Mouse (Mus musculus) R1 (cell line): ENCODE results near the gene Cep97.
"Not testable (repeated sequence)": the region's sequence is repeated elsewhere in the genome, so short reads cannot be mapped to it uniquely, and the experiment has no call there.

Experiments used
- DNase-seq: peaks from one replicate; pipeline ENCODE4 v3.0.0-alpha.2; 2018; ENCODE audit warnings: low read depth, low spot score

Gene Cep97

DNA sequence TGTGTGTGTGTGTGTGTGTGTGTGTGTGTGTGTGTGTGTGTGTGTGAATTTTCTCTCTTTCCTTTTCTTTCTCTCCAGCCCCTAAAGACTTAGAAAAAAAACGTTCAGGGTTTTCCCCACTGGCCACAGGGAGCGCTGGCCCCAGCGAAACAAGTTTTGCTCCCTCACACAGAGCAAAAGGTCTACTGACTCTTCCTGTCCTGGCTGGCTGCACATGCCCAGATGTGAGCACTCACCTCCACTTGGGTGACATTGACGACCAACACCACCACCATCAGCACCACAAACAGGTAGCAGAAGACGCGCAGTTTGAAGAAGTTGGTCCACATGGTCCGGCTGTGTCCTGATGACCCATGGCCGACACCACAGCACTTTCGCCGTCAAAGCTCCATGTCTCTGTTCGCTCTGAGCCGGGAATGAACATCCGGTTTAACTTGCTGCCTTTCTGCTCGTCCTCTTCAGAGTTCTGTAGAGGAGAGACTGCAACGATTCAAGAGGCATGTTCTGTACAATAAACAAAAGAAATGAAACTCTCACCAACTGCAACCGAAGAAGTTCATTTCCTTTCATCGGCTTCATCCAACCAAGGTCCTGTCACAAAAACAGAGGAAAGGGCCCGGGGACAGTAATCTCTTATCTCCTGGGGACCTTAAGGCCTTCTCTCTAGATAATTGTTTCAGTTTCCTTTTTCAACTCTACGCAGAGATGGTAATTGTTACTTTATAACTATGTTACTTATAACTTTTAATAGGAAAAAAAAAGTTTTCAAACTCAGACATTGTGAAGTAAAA, 44.1 kb downstream of the Cep97 start:
- no peak for DNase-seq

GRCm38 (mm10) chr16:55889451-55889850, 45.2 kb downstream of the Cep97 start:
- peak; percentile 40 for DNase-seq

DNA sequence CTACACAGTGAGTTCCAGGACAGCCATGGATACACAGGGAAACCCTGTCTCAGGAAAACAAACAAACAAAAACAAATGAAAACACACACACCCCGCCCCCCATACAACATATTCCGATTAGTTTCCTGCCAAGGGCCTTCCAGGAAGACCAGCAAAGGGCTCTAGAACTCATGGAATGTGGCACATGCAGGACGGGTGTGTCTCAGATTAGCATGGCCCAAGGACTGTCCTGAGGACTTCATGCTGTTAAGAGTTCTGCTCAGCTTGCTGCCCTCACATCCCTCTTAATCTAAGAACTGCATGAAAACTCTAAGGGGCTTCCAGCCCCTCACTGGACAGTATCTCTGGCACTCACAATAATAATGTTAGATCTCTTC, 46.1 kb downstream of the Cep97 start:
- peak; percentile 95 for DNase-seq

GRCm38 (mm10) chr16:55887814-55888583, 46.7 kb downstream of the Cep97 start:
- DNase-seq: peak; percentile 87

DNA sequence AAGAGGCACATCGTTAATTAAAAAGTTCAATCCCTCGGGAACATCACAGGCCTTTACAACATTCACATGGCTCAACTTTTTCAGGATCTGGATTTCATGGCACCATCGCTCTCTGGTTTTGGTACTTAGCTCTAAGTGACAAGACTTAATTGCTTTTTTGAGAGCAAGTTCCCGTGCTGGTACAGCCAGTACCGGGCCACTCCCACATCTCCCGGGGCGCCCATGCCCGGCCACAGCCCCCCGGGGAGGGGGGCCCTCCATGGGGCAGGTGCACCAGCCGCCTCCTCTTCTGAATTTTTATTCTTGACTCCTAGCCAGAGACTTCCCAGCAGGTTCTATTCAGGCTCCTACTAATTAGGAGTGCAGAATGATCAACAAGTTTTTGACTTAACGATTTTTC, 50.4 kb downstream of the Cep97 start:
- DNase-seq: no peak

- peak; percentile 35 for DNase-seq
Observed at GRCm38 (mm10) chr16:55876025-55876424, 58.6 kb downstream of the Cep97 start.

DNA sequence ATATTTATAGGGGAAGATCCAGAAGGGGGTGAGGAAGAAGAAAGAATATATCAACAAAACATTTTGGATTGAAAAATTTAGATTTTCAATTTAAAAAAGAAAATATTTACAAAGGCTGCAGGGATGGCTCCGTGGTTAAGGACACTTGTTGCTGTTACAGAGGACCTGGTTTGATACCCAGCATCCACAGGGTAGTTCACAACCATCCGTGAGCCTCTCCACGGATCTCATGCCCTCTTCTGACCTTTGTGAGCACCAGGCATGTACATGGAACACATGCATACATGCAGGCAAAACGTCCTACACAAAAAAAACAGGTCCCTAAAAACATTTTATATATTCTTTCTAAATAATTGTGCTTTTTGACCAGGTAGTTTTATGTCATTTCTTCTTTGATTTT, 70.8 kb downstream of the Cep97 start:
- DNase-seq: no peak

DNA sequence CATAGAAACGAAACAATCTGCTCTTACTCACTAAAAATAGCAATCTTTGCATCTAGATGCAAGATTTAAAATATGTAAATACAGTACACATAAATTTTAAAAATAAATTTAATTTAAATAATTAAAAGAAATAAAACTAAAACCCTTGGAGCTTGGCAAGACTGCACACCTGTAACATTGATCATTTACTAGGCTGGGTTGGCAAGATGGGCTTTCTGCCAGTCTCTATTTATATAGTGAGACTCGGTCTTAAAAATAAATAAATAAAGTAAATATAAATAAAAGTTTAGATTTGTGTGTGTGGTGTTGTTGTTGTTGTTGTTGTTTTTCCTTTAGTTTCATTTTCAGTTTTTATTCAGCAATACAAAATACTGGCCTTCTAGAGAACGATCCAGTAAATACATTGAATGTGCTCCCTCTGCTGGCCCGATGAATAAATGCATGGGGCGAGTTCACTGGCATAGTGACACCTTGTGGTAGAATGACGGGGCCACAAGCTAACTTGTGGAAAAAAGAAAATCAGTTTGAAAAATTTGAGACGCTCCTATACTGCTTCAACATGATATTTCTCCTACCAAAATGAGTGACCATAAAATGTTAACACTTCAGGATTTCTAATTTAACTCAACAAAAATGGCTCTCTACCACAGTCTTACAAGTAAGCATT, 71.4 kb downstream of the Cep97 start:
- DNase-seq: peak; percentile 78

DNA sequence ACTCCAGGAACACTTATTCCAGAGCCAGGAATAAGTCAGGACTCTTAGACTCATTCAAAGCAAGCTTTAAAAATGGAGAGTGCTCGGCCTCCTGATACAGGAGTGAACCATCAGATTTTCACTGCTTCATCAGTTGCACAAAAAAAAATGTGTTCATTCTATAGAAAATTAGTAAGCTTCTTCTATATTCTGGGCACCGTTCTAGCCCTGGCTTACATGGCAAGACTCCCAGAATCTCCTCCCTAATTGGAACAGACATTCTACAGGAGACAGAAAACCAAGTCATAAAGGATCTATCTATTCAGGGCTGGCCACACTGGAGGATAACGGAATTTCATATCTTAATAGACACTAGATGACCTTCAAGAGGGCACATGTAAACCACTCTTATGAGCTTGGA, 73.6 kb downstream of the Cep97 start:
- DNase-seq: no peak

GRCm38 (mm10) chr16:55859421-55859820, 75.2 kb downstream of the Cep97 start:
- not testable (repeated sequence) for DNase-seq

DNA sequence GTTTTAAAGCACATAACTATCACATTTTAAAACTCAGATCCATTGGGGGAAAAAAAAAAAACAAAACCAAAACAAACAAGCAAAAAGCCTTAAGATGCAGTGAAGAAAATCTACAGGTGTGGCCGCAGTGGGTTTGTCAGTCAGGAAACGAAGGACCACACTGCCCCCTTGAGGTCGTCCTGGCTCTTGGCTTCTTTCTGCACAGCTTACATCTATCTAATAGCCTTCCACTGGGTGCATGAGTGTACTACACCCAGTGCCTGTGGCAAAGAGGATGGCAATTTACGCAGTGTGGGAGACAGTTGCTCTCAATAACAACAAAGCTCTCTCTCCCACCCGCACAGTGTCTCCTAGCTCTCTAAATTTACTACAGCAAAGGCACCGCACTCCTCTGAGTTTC, 76.2 kb downstream of the Cep97 start:
- peak; percentile 91 for DNase-seq

DNA sequence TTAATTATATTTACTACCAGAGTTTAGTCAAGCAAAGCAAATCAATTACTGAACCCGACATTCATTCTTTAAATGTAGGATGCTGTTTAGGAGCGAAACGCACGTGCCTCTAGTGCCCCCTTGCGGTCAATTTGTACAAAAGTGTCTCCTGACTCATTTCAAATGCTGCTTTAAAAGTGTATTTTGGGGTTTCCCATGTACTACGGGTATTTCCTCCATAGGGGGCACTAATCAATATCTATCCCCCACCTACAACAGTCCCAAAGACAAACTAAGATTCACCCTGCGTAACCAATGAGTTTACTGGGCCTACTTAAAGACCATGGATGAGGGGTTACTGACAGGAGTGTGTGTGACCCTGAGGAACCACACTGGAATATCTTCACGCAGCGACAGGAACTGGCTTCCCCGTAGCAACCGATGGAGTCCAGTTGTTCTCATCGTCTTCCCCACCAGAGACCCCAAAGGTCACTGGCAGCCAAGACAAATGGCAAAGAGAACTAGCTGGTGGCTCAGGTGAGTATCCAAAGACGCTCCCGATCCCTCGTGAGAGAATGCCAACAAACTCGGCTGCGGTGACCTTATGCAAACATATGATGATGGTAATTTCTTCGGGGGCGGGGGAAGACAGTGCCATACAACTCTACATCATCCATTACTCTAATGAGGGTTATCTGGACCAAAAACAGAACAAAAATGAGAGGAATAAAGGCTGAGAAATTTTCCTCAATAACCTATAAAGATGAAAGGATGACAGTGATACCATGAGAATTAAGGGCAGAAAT, 81.5 kb downstream of the Cep97 start:
- peak; percentile 79 for DNase-seq

DNA sequence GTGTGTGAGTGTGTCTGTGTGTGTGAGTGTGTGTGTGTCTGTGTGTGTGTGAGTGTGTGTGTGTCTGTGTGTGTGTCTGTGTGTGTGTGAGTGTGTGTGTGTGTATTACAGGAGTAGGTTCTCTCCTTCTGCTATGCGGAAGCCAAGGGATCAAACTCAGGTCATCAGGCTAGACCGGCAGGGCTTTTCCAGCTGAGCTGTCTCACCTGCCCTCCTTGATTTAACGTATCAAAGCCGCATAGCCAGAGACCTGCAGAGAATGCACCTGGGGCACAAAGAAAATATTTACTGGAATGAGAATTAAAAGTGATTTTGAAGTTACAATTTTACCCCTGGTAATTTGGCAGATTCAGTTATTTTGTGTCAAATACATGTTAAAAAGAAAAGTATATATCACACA, 82.1 kb downstream of the Cep97 start:
- DNase-seq: no peak

DNA sequence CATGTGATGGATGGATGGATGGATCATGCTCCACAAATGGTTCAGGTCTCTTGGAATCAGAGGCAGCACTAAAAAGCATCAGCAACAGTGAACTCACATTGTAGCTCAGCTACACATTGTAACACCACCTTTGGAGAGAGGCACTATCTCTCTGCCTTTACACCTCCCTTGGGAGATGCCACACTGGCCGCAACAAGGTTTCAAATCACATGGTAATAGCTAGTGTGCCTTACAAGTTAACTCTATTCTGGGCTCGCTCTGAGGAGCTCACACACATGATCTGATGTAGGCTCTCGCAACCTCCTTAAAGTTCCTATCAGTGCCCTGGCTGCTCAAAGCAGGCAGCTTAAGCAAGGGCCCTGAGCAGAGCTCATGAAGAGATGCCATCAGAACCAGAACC, 84.2 kb downstream of the Cep97 start:
- no peak for DNase-seq
